Mouse (Mus musculus) cerebellum, adult 2 months (tissue): ENCODE measurements around the gene Gm45618. TPM values are rescaled to one million over a fixed set of nuclear protein-coding genes. Genes with fewer than 3 reads are reported as not detected.

Experiments
- DNase-seq, 2 experiments: peaks; one replicate each; pipeline ENCODE4 v3.0.0; 2021
- H3K27ac ChIP-seq: fragments of 200-500 bp; 2 replicates; pipeline ENCODE4 v1.5.1; 2012; ENCODE audit warnings: low read length, control low read depth, inconsistent platforms; ENCODE audit not compliant: insufficient read depth
- H3K27me3 ChIP-seq: fragments of 200-500 bp; 2 replicates; pipeline ENCODE4 v1.6.1; 2012; ENCODE audit warnings: inconsistent platforms, mild to moderate bottlenecking, low read length, moderate library complexity; ENCODE audit not compliant: control insufficient read depth, insufficient read depth
- H3K4me1 ChIP-seq: fragments of 200-500 bp; 2 replicates; pipeline ENCODE4 v1.6.1; 2011; ENCODE audit warnings: low read length; ENCODE audit not compliant: control insufficient read depth, insufficient read depth
- H3K4me3 ChIP-seq: fragments of 200-500 bp; replicated peaks from 2 replicates; pipeline ENCODE3; 2011; ENCODE audit warnings: mild to moderate bottlenecking, low read depth, low read length, control low read depth; ENCODE audit not compliant: insufficient read depth
- CTCF ChIP-seq: fragments of 200-500 bp; IDR thresholded peaks from 2 replicates; pipeline ENCODE4 v1.5.1; 2011; ENCODE audit warnings: low read depth, mild to moderate bottlenecking, control low read depth, low read length, moderate library complexity, borderline replicate concordance; ENCODE audit not compliant: insufficient read depth
- POLR2A ChIP-seq: fragments of 200-500 bp; IDR thresholded peaks from 2 replicates; pipeline ENCODE4 v1.6.1; 2011; ENCODE audit warnings: low read length, control low read depth, borderline replicate concordance; ENCODE audit not compliant: insufficient read depth
- WGBS: fragments of 180-500 bp; shearing (Covaris S2); methylation state at CpG from one replicate; pipeline ENCODE4 v1.1.7; 2018; 5-methylcytosine and 5-hydroxymethylcytosine counted together
- polyA plus RNA-seq: library from polyadenylated mRNA; depleted of rRNA; stranded (reverse); fragments of >200 nt; gene quantifications from 2 replicates; pipeline ENCODE4 v1.2.3, GENCODE M21; 2012

The Gm45618 gene
- polyA plus RNA-seq, 1 experiment = not detected

- DNase-seq = no peak
- Histone ChIP-seq H3K27me3 (no peaks in the 10 kb centered on the region), H3K4me3 (no peak overlapping the region), H3K27ac (no peak overlapping the region), H3K4me1 (no peaks in the 10 kb centered on the region)
- WGBS = 67% methylated on average over 5 of the region's 5 CpGs
- no peak for TF ChIP-seq CTCF
Measured at GRCm38 (mm10) chr7:142104747-142105146, 15.8 kb downstream of the Gm45618 start.

- TF ChIP-seq CTCF = peak; percentile 98
- no peak for TF ChIP-seq POLR2A
- Histone ChIP-seq H3K4me3 (no peak overlapping the region), H3K4me1 (peaks cover 10% of the 10 kb centered on the region; the same call in 1 of the 2 replicates), H3K27me3 (no peaks in the 10 kb centered on the region), H3K27ac (no peak overlapping the region)
- WGBS = 4% methylated on average over 9 of the region's 9 CpGs
- DNase-seq = peak; percentile 84 to 91
Measured at GRCm38 (mm10) chr7:142097776-142098175, 22.8 kb downstream of the Gm45618 start.

GRCm38 (mm10) chr7:142096701-142097100 is 23.8 kb downstream of the Gm45618 start:
- TF ChIP-seq POLR2A = no peak
- TF ChIP-seq CTCF = no peak
- Histone ChIP-seq H3K4me1 (peaks cover 13% of the 10 kb centered on the region), H3K27me3 (no peaks in the 10 kb centered on the region), H3K4me3 (no peak overlapping the region), H3K27ac (no peak overlapping the region)
- no peak for DNase-seq
- WGBS = 76% methylated on average over 4 of the region's 4 CpGs

GRCm38 (mm10) chr7:142095183-142095931 is 25.2 kb downstream of the Gm45618 start, which contains the start of gene Dusp8:
Dusp8 (minus strand) TSS chr7:142095843.
- peak within 1 kb of the TSS; percentile 89 for H3K4me3 ChIP-seq
- WGBS = under 1% methylated on average over 62 of the region's 63 CpGs
- H3K27ac ChIP-seq = peak within 1 kb of the TSS; percentile 98
- no peaks in the 10 kb centered on the region for H3K27me3 ChIP-seq
- TF ChIP-seq POLR2A (peak; percentile 56; the same call in 1 of the 2 replicates), CTCF (peak; percentile 42; the same call in 1 of the 2 replicates)
- H3K4me1 ChIP-seq = peaks cover 25% of the 10 kb centered on the region
- peak; percentile 98 for DNase-seq

GRCm38 (mm10) chr7:142094301-142095143 is 26.0 kb downstream of the Gm45618 start:
- H3K27ac ChIP-seq = peak overlapping the region; percentile 98
- TF ChIP-seq POLR2A (peak; percentile 41; the same call in 1 of the 2 replicates), CTCF (no peak)
- H3K27me3 ChIP-seq = no peaks in the 10 kb centered on the region
- WGBS = under 1% methylated on average over 89 of the region's 89 CpGs
- peak overlapping the region; percentile 89 for H3K4me3 ChIP-seq
- peak; percentile 84 to 87 for DNase-seq
- peaks cover 33% of the 10 kb centered on the region for H3K4me1 ChIP-seq

DNA sequence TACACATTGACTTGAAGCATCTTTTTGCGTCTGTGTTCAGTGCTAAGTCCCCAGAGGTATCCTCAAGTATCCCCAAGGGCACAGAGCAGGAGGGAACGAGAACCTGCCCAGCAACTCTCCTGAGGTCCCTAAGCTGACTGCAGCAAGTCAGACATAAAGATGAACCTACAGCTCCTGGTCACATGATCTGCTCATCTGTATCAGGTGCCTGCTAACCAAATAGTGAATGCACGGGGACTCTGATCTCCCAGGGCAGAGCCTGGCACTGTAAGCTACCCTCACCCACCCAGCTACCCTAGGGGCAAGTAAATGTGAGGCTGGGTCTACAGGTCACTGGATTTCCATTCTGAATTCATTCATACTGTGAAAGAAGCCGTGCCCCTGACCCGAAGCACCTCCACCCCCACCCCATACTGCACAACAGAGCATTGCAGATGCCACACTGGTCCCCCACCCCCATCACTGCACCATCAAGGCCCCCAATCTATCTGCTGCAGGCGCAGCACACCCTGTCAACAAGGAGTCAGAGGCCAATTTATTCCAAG is 26.8 kb downstream of the Gm45618 start:
- H3K4me3 ChIP-seq = peak overlapping the region; percentile 89
- H3K27ac ChIP-seq = peak overlapping the region; percentile 98
- DNase-seq = peak in 1 of 2 experiments; percentile 36
- no peak for TF ChIP-seq POLR2A
- 3% methylated on average over 6 of the region's 6 CpGs for WGBS
- no peaks in the 10 kb centered on the region for H3K27me3 ChIP-seq
- peaks cover 39% of the 10 kb centered on the region for H3K4me1 ChIP-seq

- WGBS = 12% methylated on average over 1 of the region's 1 CpGs
- TF ChIP-seq CTCF (no peak), POLR2A (no peak)
- Histone ChIP-seq H3K27ac (no peak overlapping the region; the same call in 1 of the 2 replicates), H3K4me1 (peaks cover 46% of the 10 kb centered on the region), H3K4me3 (peak overlapping the region; percentile 89), H3K27me3 (no peaks in the 10 kb centered on the region)
- DNase-seq = peak; percentile 28 to 38
Measured at GRCm38 (mm10) chr7:142092991-142093390, 27.5 kb downstream of the Gm45618 start.

DNA sequence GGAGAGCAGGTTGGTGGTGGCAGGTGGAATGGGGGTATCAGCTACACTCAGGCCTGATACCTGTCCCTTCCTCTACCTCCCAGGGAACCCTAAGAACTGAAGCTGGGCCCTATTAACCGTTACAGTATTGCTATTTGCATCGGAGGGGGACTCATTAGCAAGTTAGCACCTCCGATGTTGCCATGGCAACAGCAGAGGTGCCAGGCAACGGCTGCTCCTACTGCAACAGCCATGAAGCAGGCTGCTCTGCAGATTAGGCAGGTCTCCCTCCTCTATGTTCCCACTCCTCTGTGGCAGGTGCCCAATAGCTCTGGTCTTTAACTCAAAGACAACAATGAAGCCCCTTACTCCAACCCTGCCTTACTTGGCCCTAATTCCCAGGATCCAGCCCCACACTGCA is 28.7 kb downstream of the Gm45618 start:
- Histone ChIP-seq H3K27me3 (no peaks in the 10 kb centered on the region), H3K4me1 (peaks cover 43% of the 10 kb centered on the region), H3K27ac (no peak overlapping the region), H3K4me3 (peak overlapping the region; percentile 89)
- TF ChIP-seq POLR2A (no peak), CTCF (no peak)
- 3% methylated on average over 4 of the region's 4 CpGs for WGBS
- peak in 1 of 2 experiments; percentile 37 for DNase-seq
